Mouse (Mus musculus) T-helper 2 cell (primary cell): ENCODE measurements around the gene Bcap31.

Source experiments
- in situ Hi-C: fragments of 300-600 bp; cut with MboI, MseI; formaldehyde crosslinking; loops from one replicate; pipeline ENCODE4 v1.15.1; 2025; ENCODE audit warnings: high pct_unique_total_duplicates

The Bcap31 gene

DNA sequence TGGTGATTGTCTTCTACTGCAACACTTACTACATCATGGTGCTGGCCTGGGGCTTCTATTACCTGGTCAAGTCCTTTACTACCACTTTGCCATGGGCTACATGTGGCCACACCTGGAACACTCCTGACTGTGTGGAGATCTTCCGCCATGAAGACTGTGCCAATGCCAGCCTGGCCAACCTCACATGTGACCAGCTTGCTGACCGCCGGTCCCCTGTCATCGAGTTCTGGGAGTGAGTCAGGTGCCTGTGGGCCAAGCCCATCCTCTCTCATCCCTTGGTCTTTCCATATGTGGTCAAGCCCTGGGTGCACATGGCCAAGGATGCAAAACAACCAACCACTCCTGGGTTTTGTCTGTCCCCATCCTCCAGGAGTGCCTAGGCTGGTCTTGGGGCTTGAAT is 39.3 kb downstream of the Bcap31 start:
- in situ Hi-C loops: no loop called here

DNA sequence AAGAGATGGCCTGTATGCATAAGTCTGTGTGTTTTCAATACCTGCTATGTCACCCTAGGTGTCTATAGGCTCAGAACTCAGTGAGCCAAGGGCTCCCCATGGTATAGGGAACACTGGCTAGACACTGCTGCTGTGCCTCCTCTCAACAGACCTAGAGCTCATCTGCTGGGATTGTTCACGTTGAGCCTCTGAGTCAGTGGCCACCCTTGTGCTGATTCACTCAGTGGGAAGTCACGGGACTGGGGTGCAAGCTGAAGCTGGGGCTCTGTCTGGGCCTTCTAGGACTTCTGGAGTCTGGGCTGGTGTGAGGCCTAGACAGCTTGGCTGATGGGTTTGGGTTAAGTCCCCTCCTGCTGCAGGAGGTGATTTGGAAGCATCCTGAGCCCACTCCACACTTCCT is 40.7 kb downstream of the Bcap31 start:
- in situ Hi-C loops: no loop called here

DNA sequence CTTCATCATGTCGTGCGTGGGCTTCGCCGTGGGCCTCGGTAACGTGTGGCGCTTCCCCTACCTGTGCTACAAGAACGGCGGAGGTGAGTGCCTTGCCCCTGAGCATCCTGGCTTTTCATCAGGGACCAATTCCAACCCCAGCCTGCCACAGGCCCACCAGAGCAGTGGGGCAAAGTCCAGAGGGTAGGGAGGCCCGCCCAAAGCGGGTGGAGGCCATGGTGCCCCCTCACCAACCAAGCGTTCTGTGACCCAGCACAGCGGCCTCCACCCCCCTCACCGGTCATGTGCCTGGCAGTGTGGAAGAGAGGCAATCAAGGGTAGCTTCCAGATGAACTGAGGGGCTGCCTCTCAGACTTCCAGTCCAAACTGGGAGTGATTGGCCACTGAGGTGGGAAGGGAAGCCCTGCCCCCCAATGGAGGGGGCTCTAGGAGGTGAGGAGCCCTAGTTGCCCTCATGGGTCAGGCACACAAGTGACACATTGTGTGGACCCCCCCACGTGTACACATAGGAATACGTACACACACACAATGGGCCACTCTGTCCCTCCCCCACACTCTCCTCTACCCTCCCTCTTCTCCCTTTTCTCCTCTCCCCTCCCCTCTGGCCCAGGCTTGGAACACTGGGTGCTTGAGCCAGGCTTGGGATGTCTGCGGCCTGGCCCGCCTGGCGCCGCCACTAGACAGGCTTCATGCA is 41.9 kb downstream of the Bcap31 start:
- in situ Hi-C loops: no loop called here

DNA sequence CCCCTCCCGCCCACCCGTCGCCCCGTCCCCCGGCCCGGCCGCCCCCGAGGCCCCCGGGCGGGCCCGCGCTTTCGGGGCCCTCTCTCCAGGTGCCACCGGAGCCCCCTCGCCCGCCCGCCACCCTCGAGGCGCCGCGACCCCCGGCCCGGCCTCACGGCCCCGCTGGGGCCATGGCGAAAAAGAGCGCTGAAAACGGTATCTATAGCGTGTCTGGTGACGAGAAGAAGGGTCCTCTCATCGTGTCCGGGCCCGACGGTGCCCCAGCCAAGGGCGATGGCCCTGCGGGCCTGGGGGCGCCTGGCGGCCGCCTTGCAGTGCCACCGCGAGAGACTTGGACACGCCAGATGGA is 42.4 kb downstream of the Bcap31 start:
- in situ Hi-C loops: no loop called here

DNA sequence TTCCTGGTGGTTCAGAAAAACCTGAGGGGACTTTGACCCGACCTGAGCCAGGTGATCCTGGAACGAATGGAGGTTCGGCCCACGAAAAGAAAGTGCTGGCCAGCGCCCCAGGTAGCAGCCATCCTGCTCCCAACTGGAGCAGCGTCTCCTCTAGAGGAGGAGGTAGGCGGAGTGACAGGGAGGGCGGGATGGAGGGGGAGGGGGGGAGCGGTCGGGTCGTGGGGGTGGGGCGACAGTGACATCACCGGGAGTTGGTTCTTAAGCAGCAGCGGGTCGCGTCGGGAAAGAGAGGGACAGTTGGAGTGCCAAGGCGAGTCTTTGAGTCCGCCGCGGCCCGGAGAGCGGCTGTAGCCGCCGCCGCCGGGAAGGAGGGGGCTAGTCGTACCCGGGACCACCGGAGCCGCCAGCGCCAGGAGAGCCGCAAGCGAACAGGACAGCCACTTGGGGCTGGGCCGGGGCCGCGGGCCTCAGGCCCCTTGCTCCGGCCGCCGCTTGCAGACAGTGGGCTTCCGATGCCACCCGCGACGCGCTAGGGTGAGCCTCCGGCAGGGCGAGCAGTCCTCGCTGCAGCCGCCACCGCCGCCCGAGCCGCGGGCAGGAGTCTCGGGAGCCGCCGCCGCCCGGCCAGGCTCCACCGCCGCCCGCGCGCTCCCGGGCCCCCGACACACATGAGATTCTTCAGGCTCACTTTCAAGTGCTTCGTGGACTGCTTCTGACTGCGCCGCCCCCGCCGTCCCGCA is 42.9 kb downstream of the Bcap31 start, which contains the start of gene Slc6a8:
Gene Slc6a8 (plus strand): TSS at position 272 of the 740 bp plus-strand sequence.
- in situ Hi-C loops: no loop called here

DNA sequence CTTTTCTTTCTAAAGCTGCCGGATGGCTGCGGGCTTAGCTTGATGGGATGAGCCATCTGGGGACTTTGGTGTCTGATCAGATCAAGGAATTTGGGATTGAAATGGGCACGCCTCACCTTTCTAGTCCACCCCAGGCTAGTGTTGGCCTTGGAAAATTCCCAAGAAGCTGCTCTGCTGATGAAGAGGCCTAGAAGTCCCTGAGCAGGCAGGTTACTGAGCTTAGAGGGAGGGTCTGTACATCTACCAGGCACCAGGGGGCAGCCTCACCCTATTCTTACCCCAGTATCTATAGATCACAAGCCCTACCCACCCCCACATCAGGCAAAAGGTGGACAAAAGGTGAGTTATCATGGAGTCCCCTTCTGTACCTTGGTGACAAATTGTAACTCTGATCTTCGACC is 43.9 kb downstream of the Bcap31 start:
- in situ Hi-C loops: no loop called here

- in situ Hi-C loops: no loop called here
These were observed 52.8 kb downstream of the Bcap31 start for GRCm38 (mm10) chrX:73663143-73663542.

DNA sequence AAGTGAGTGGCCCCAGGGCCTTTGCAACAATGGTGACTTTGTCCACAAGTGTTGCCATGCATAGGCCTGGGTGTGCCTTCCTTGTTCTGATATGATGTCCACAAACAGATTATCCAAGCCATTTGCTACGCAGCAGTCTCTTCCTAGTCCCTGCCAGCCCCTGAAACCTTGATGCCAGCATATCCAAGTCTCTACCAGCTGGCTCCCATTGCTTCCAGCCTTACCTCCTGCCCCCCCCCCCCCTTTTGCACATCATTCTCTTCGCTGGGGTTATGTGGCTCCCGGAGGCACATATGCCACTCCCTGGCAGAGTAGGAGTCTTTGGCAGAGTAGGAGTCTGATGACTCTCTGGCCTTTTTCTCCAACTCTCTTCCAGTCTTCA is 55.7 kb downstream of the Bcap31 start:
- in situ Hi-C loops: no loop called here

- in situ Hi-C loops: loop anchor here (5.0 kb wide), 1 partner anchor 82 kb away; no protein-coding TSS in a partner anchor
These were observed 56.2 kb downstream of the Bcap31 start, which contains the start of gene Pnck for GRCm38 (mm10) chrX:73659575-73660283. Pnck (minus strand) TSS chrX:73660117.

GRCm38 (mm10) chrX:73658936-73659574 is 56.9 kb downstream of the Bcap31 start:
- in situ Hi-C loops: loop anchor here (5.0 kb wide), 1 partner anchor 82 kb away; no protein-coding TSS in a partner anchor

- in situ Hi-C loops: loop anchor here (5.0 kb wide), 1 partner anchor 81 kb away; no protein-coding TSS in a partner anchor
These were observed 57.6 kb downstream of the Bcap31 start for GRCm38 (mm10) chrX:73658391-73658790.

GRCm38 (mm10) chrX:73655529-73655928 is 60.4 kb downstream of the Bcap31 start:
- in situ Hi-C loops: loop anchor here (5.0 kb wide), 1 partner anchor 78 kb away; no protein-coding TSS in a partner anchor

GRCm38 (mm10) chrX:73654177-73654576 is 61.8 kb downstream of the Bcap31 start:
- in situ Hi-C loops: no loop called here

- in situ Hi-C loops: no loop called here
These were observed 62.6 kb downstream of the Bcap31 start for GRCm38 (mm10) chrX:73653392-73653791.

DNA sequence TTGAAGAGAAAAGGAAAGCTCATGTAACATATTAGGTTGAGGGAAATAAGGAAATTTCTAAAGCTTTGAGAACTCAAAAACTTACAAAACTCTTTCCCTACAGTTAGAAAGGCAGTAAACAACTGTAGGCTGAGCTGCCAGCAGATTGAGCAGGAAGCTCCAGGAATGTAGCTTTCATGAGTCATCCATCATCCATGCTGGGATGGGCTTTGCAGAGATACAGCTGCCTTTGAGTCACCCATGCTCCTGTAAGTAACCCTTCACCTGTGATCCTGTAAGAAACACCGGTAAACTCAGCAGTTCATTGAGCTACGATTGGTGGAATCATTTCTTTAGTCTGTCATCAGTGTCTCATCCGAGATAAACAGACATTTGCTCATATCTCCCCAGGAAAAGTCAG is 65.1 kb downstream of the Bcap31 start:
- in situ Hi-C loops: no loop called here

- in situ Hi-C loops: no loop called here
These were observed 70.9 kb downstream of the Bcap31 start for GRCm38 (mm10) chrX:73645121-73645520.

DNA sequence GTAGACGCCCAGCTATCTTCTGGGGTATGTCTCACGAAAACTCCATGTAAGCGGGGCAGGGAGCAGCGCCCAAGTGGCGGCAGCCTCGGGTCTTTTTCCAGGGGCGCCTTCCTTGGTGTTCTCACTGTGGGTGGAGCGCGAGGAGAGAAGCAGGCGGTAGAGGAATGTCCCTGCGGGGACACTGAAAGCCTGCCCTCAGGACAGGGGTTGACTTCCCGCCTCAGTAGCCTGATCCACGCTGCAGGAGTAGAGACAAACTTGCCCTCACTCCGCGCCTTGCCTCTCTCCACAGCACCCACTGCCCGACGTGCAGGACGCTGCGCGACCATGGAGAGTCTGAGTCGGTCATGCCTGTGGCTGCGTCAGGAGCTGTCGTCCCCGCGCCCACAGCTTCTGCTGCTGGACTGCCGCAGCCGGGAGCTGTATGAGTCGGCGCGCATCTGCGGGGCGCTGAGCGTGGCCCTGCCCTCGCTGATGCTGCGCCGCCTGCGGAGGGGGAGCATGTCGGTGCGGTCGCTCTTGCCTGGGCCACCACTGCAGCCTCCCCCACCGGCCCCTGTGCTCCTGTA is 76.0 kb downstream of the Bcap31 start:
- in situ Hi-C loops: no loop called here

GRCm38 (mm10) chrX:73639255-73639675 is 76.7 kb downstream of the Bcap31 start, which contains the start of gene Dusp9:
Dusp9 (plus strand) TSS chrX:73639419.
- in situ Hi-C loops: no loop called here

- in situ Hi-C loops: no loop called here
These were observed 78.6 kb downstream of the Bcap31 start for GRCm38 (mm10) chrX:73637415-73637814.
